Mouse (Mus musculus): ENCODE results near the gene Mtmr10. TPM values are rescaled to one million over a fixed set of nuclear protein-coding genes. Genes with fewer than 3 reads are reported as not detected.
A peak's percentile ranks its signal among the peaks of the same experiment; 100 is the strongest.

Mtmr10 gene
- polyA plus RNA-seq, 1 experiment from 2014 or later = 5.3 TPM

GRCm38 (mm10) chr7:64278526-64278925 lies 8.9 kb upstream of the Mtmr10 start:
- no peaks in the 10 kb centered on the region for H3K9me3 ChIP-seq (ENCODE audit: control insufficient read depth, low read length)
- H3K4me2 ChIP-seq (replicated peaks; ENCODE audit: low read depth) = no peak overlapping the region
- H3K27me3 ChIP-seq (ENCODE audit: control insufficient read depth, insufficient read depth, low read length) = no peaks in the 10 kb centered on the region
- 82% methylated on average over 1 of the region's 1 CpGs for WGBS
- H3K4me3 ChIP-seq (ENCODE audit: low read depth, low read length) = no peak overlapping the region
- no peak for TF ChIP-seq EP300 (optimal IDR thresholded peaks at IDR 0.05)
- no peak for TF ChIP-seq CTCF (IDR thresholded peaks at IDR 0.05; ENCODE audit: low read depth)
- no peak for ATAC-seq (ENCODE audit: low FRiP score, low TSS enrichment)
- no peaks in the 10 kb centered on the region for H3K36me3 ChIP-seq (ENCODE audit: control insufficient read depth, insufficient read depth, low read length)
- no peaks in the 10 kb centered on the region for H3K4me1 ChIP-seq (replicated peaks; ENCODE audit: control insufficient read depth, insufficient read depth)
- no peak for DNase-seq (ENCODE audit: low spot score)
- no peak overlapping the region for H3K9ac ChIP-seq (ENCODE audit: low read length)
- H3K27ac ChIP-seq (replicated peaks) = no peak overlapping the region

GRCm38 (mm10) chr7:64279548-64279947 lies 7.9 kb upstream of the Mtmr10 start:
- no peak overlapping the region for H3K4me3 ChIP-seq (ENCODE audit: low read depth, low read length)
- H3K9me3 ChIP-seq (ENCODE audit: control insufficient read depth, low read length) = no peaks in the 10 kb centered on the region
- H3K4me1 ChIP-seq (replicated peaks; ENCODE audit: control insufficient read depth, insufficient read depth) = no peaks in the 10 kb centered on the region
- H3K36me3 ChIP-seq (ENCODE audit: control insufficient read depth, insufficient read depth, low read length) = no peaks in the 10 kb centered on the region
- TF ChIP-seq CTCF (IDR thresholded peaks at IDR 0.05; ENCODE audit: low read depth) (no peak), EP300 (optimal IDR thresholded peaks at IDR 0.05) (no peak)
- WGBS = 76% methylated on average over 3 of the region's 3 CpGs
- no peak overlapping the region for H3K9ac ChIP-seq (ENCODE audit: low read length)
- no peak overlapping the region for H3K27ac ChIP-seq (replicated peaks)
- DNase-seq (ENCODE audit: low spot score) (no peak), ATAC-seq (ENCODE audit: low FRiP score, low TSS enrichment) (no peak)
- H3K27me3 ChIP-seq (ENCODE audit: control insufficient read depth, insufficient read depth, low read length) = no peaks in the 10 kb centered on the region
- no peak overlapping the region for H3K4me2 ChIP-seq (replicated peaks; ENCODE audit: low read depth)

GRCm38 (mm10) chr7:64286566-64286965 lies 887 bp upstream of the Mtmr10 start:
- no peaks in the 10 kb centered on the region for H3K36me3 ChIP-seq (ENCODE audit: control insufficient read depth, insufficient read depth, low read length)
- no peak overlapping the region for H3K27ac ChIP-seq (replicated peaks)
- no peak overlapping the region for H3K9ac ChIP-seq (ENCODE audit: low read length)
- H3K4me2 ChIP-seq (replicated peaks; ENCODE audit: low read depth) = peak overlapping the region; percentile 69
- H3K4me1 ChIP-seq (replicated peaks; ENCODE audit: control insufficient read depth, insufficient read depth) = peaks cover 2% of the 10 kb centered on the region; the same call in 1 of the 2 replicates
- no peak for DNase-seq (ENCODE audit: low spot score)
- ATAC-seq (ENCODE audit: low FRiP score, low TSS enrichment) = no peak
- no peaks in the 10 kb centered on the region for H3K9me3 ChIP-seq (ENCODE audit: control insufficient read depth, low read length)
- H3K4me3 ChIP-seq (ENCODE audit: low read depth, low read length) = no peak overlapping the region; the same call in 1 of the 2 replicates
- no peaks in the 10 kb centered on the region for H3K27me3 ChIP-seq (ENCODE audit: control insufficient read depth, insufficient read depth, low read length)
- TF ChIP-seq EP300 (optimal IDR thresholded peaks at IDR 0.05) = no peak
- no peak for TF ChIP-seq CTCF (IDR thresholded peaks at IDR 0.05; ENCODE audit: low read depth)

GRCm38 (mm10) chr7:64289416-64289815 lies 2.0 kb downstream of the Mtmr10 start:
- WGBS = 90% methylated on average over 7 of the region's 7 CpGs
- Histone ChIP-seq H3K4me3 (ENCODE audit: low read depth, low read length) (no peak overlapping the region), H3K27me3 (ENCODE audit: control insufficient read depth, insufficient read depth, low read length) (no peaks in the 10 kb centered on the region), H3K27ac (replicated peaks) (no peak overlapping the region), H3K36me3 (ENCODE audit: control insufficient read depth, insufficient read depth, low read length) (no peaks in the 10 kb centered on the region), H3K4me2 (replicated peaks; ENCODE audit: low read depth) (no peak overlapping the region), H3K4me1 (replicated peaks; ENCODE audit: control insufficient read depth, insufficient read depth) (peaks cover 2% of the 10 kb centered on the region; the same call in 1 of the 2 replicates), H3K9ac (ENCODE audit: low read length) (no peak overlapping the region), H3K9me3 (ENCODE audit: control insufficient read depth, low read length) (no peaks in the 10 kb centered on the region)
- no peak for TF ChIP-seq EP300 (optimal IDR thresholded peaks at IDR 0.05)
- TF ChIP-seq CTCF (IDR thresholded peaks at IDR 0.05; ENCODE audit: low read depth) = no peak
- DNase-seq (ENCODE audit: low spot score) = no peak
- ATAC-seq (ENCODE audit: low FRiP score, low TSS enrichment) = no peak

- Histone ChIP-seq H3K27me3 (ENCODE audit: control insufficient read depth, insufficient read depth, low read length) (no peaks in the 10 kb centered on the region), H3K9me3 (ENCODE audit: control insufficient read depth, low read length) (no peaks in the 10 kb centered on the region), H3K4me3 (ENCODE audit: low read depth, low read length) (no peak overlapping the region), H3K27ac (replicated peaks) (no peak overlapping the region), H3K4me2 (replicated peaks; ENCODE audit: low read depth) (no peak overlapping the region), H3K36me3 (ENCODE audit: control insufficient read depth, insufficient read depth, low read length) (no peaks in the 10 kb centered on the region), H3K9ac (ENCODE audit: low read length) (no peak overlapping the region), H3K4me1 (replicated peaks; ENCODE audit: control insufficient read depth, insufficient read depth) (peaks cover 2% of the 10 kb centered on the region; the same call in 1 of the 2 replicates)
- ATAC-seq (ENCODE audit: low FRiP score, low TSS enrichment) (no peak), DNase-seq (ENCODE audit: low spot score) (no peak)
- no peak for TF ChIP-seq EP300 (optimal IDR thresholded peaks at IDR 0.05)
- TF ChIP-seq CTCF (IDR thresholded peaks at IDR 0.05; ENCODE audit: low read depth) = no peak
- 91% methylated on average over 6 of the region's 6 CpGs for WGBS
Observed at GRCm38 (mm10) chr7:64290431-64290830, 3.0 kb downstream of the Mtmr10 start.

- no peak for DNase-seq (ENCODE audit: low spot score)
- no peaks in the 10 kb centered on the region for H3K27me3 ChIP-seq (ENCODE audit: control insufficient read depth, insufficient read depth, low read length)
- 90% methylated on average over 10 of the region's 10 CpGs for WGBS
- H3K27ac ChIP-seq (replicated peaks) = no peak overlapping the region
- TF ChIP-seq EP300 (optimal IDR thresholded peaks at IDR 0.05) = no peak
- no peak for TF ChIP-seq CTCF (IDR thresholded peaks at IDR 0.05; ENCODE audit: low read depth)
- H3K4me3 ChIP-seq (ENCODE audit: low read depth, low read length) = no peak overlapping the region
- no peak overlapping the region for H3K9ac ChIP-seq (ENCODE audit: low read length)
- H3K36me3 ChIP-seq (ENCODE audit: control insufficient read depth, insufficient read depth, low read length) = no peaks in the 10 kb centered on the region
- H3K4me1 ChIP-seq (replicated peaks; ENCODE audit: control insufficient read depth, insufficient read depth) = peaks cover 4% of the 10 kb centered on the region; the same call in 1 of the 2 replicates
- no peak for ATAC-seq (ENCODE audit: low FRiP score, low TSS enrichment)
- no peaks in the 10 kb centered on the region for H3K9me3 ChIP-seq (ENCODE audit: control insufficient read depth, low read length)
- H3K4me2 ChIP-seq (replicated peaks; ENCODE audit: low read depth) = no peak overlapping the region
Observed at GRCm38 (mm10) chr7:64291722-64292121, 4.3 kb downstream of the Mtmr10 start.

Measured in stomach, postnatal 0 days (tissue).